Mouse (Mus musculus) liver, embryonic 14.5 days (tissue): Measurements from ENCODE around the gene Olig2. TPM values are rescaled to one million over a fixed set of nuclear protein-coding genes. Genes with fewer than 3 reads are reported as not detected.

Experiments used
- ATAC-seq: fragments of 200-750 bp; cut with Nextera tagmentation; 2 replicates; pipeline ENCODE4 v1.8.0; 2017; ENCODE audit warnings: moderate number of reproducible peaks, mild to moderate bottlenecking, moderate library complexity; ENCODE audit not compliant: insufficient read depth
- DNase-seq, 3 experiments: peaks; one replicate each; pipeline ENCODE4 v3.0.0-alpha.2; 2012 to 2013; ENCODE audit warnings: low read depth in 3 of 3, low spot score in 3 of 3
- H3K27ac ChIP-seq: fragments of 300-500 bp; sonication (generic); 2 replicates; pipeline ENCODE4 v1.5.1; 2014; ENCODE audit warnings: moderate library complexity, mild to moderate bottlenecking, control low read depth, inconsistent platforms
- H3K27me3 ChIP-seq: fragments of 300-500 bp; sonication (generic); 2 replicates; pipeline ENCODE4 v1.6.1; 2014; ENCODE audit warnings: mild to moderate bottlenecking, low read length, moderate library complexity; ENCODE audit not compliant: control insufficient read depth, insufficient read depth
- H3K36me3 ChIP-seq: fragments of 300-500 bp; sonication (generic); replicated peaks from 2 replicates; pipeline ENCODE4 v1.6.1; 2014; ENCODE audit warnings: low read depth; ENCODE audit not compliant: control insufficient read depth, insufficient read depth
- H3K4me1 ChIP-seq, 2 experiments: fragments of 200-500 bp in 1 of 2; fragments of 300-500 bp in 1 of 2; sonication (generic) in 1 of 2; replicated peaks; 2 replicates each; pipeline ENCODE4 v1.6.1; 2012 to 2014; ENCODE audit warnings: antibody characterized with exemption in 1 of 2, inconsistent platforms in 1 of 2, low read length in 1 of 2; ENCODE audit not compliant: control insufficient read depth in 2 of 2, insufficient read depth in 2 of 2
- H3K4me2 ChIP-seq: fragments of 300-500 bp; sonication (generic); 2 replicates; pipeline ENCODE4 v1.6.1; 2014; ENCODE audit warnings: low read depth, mild to moderate bottlenecking, control low read depth, moderate library complexity
- H3K4me3 ChIP-seq, 2 experiments: fragments of 200-500 bp in 1 of 2; fragments of 300-500 bp in 1 of 2; sonication (generic) in 1 of 2; 2 replicates each; pipeline ENCODE4 v1.5.1; 2012 to 2014; ENCODE audit warnings: low read depth in 2 of 2, low read length in 2 of 2, mild to moderate bottlenecking in 2 of 2, control low read depth in 1 of 2, inconsistent platforms in 1 of 2, moderate library complexity in 1 of 2; ENCODE audit not compliant: insufficient read depth in 1 of 2
- H3K9ac ChIP-seq: fragments of 300-500 bp; sonication (generic); replicated peaks from 2 replicates; pipeline ENCODE4 v1.6.1; 2014; ENCODE audit warnings: mild to moderate bottlenecking, control low read depth, moderate library complexity
- H3K9me3 ChIP-seq: fragments of 300-500 bp; sonication (generic); 2 replicates; pipeline ENCODE4 v1.6.1; 2016; ENCODE audit warnings: low read length, mixed read lengths; ENCODE audit not compliant: control insufficient read depth
- CTCF ChIP-seq: IDR thresholded peaks from 2 replicates; pipeline ENCODE4 v1.5.1; 2016; ENCODE audit warnings: antibody characterized with exemption, low read depth, control low read depth
- EP300 ChIP-seq: IDR thresholded peaks from 2 replicates; pipeline ENCODE4 v1.6.1; 2016; ENCODE audit warnings: antibody characterized with exemption, low read depth
- WGBS: fragments of 180-500 bp; shearing (Covaris S2); extraction: QIAGEN DNeasy Blood & Tissue Kit; methylation state at CpG from one replicate; pipeline ENCODE4 v1.1.7; 2014; ENCODE audit not compliant: insufficient replicate concordance; 5-methylcytosine and 5-hydroxymethylcytosine counted together
- polyA plus RNA-seq, 2 experiments: library from polyadenylated mRNA; depleted of rRNA in 1 of 2; stranded (reverse) in 1 of 2; unstranded in 1 of 2; fragments of >200 nt; fragmentation: Nextera tagmentation in 1 of 2; extraction: Ambion mirVana in 1 of 2; gene quantifications; 2 replicates each; pipeline versions ENCODE4 v1.2.1 to v1.2.3; 2012 to 2014

Gene Olig2
- polyA plus RNA-seq, 2 experiments = not detected

- no peak for ATAC-seq
- Histone ChIP-seq H3K4me1 (no peaks in the 10 kb centered on the region), H3K4me3 (no peak overlapping the region), H3K9ac (no peak overlapping the region), H3K9me3 (no peaks in the 10 kb centered on the region), H3K27me3 (peaks cover 68% of the 10 kb centered on the region), H3K36me3 (no peaks in the 10 kb centered on the region), H3K27ac (no peak overlapping the region), H3K4me2 (no peak overlapping the region)
- WGBS = 2% methylated on average over 29 of the region's 29 CpGs
- DNase-seq = no peak
- TF ChIP-seq EP300 (no peak), CTCF (no peak)
These were observed 45.8 kb downstream of the Olig2 start for GRCm38 (mm10) chr16:91270982-91271549.

- DNase-seq (no peak), ATAC-seq (no peak)
- no peak overlapping the region for H3K4me3 ChIP-seq
- no peak overlapping the region for H3K27ac ChIP-seq
- H3K36me3 ChIP-seq = no peaks in the 10 kb centered on the region
- TF ChIP-seq EP300 = no peak
- TF ChIP-seq CTCF = no peak
- H3K27me3 ChIP-seq = peaks cover 64% of the 10 kb centered on the region
- no peak overlapping the region for H3K9ac ChIP-seq
- no peak overlapping the region for H3K4me2 ChIP-seq
- 4% methylated on average over 20 of the region's 20 CpGs for WGBS
- H3K4me1 ChIP-seq = no peaks in the 10 kb centered on the region
- H3K9me3 ChIP-seq = no peaks in the 10 kb centered on the region
These were observed 46.4 kb downstream of the Olig2 start for GRCm38 (mm10) chr16:91271634-91272033.

Other genes starting within 250 kb of the Olig2 start
- 13.8 and 14.6 TPM in 2 replicates for gene Synj1, start 214.1 kb upstream of the Olig2 start, polyA plus RNA-seq (2012; rRNA removed)
- 21.4 and 21.9 TPM in 2 replicates for gene Synj1, start 214.1 kb upstream of the Olig2 start, polyA plus RNA-seq (2014; fragmentation: Nextera tagmentation; extraction: Ambion mirVana)
- gene Paxbp1, start 180.9 kb upstream of the Olig2 start, polyA plus RNA-seq (2012; rRNA removed) = 17.4 and 25.9 TPM in 2 replicates
- 14.8 and 16.5 TPM in 2 replicates for gene Paxbp1, start 180.9 kb upstream of the Olig2 start, polyA plus RNA-seq (2014; fragmentation: Nextera tagmentation; extraction: Ambion mirVana)
- not detected in 2 replicates for gene 4932438H23Rik, start 130.3 kb upstream of the Olig2 start, polyA plus RNA-seq (2012; rRNA removed)
- not detected in 2 replicates for gene 4932438H23Rik, start 130.3 kb upstream of the Olig2 start, polyA plus RNA-seq (2014; fragmentation: Nextera tagmentation; extraction: Ambion mirVana)
- 0.04 TPM in 1 of 2 replicates, not detected in the other for gene Olig1, start 44.3 kb downstream of the Olig2 start, polyA plus RNA-seq (2012; rRNA removed)
- gene Olig1, start 44.3 kb downstream of the Olig2 start, polyA plus RNA-seq (2014; fragmentation: Nextera tagmentation; extraction: Ambion mirVana) = not detected in 2 replicates
- 23.0 and 33.1 TPM in 2 replicates for gene Ifnar2, start 147.3 kb downstream of the Olig2 start, polyA plus RNA-seq (2012; rRNA removed)
- gene Ifnar2, start 147.3 kb downstream of the Olig2 start, polyA plus RNA-seq (2014; fragmentation: Nextera tagmentation; extraction: Ambion mirVana) = 68.4 and 74.4 TPM in 2 replicates
- gene Gm21970, start 166.3 kb downstream of the Olig2 start, polyA plus RNA-seq (2012; rRNA removed) = 0.04 and 0.14 TPM in 2 replicates
- gene Gm21970, start 166.3 kb downstream of the Olig2 start, polyA plus RNA-seq (2014; fragmentation: Nextera tagmentation; extraction: Ambion mirVana) = 0.67 TPM in 1 of 2 replicates, not detected in the other
- 12.4 and 12.7 TPM in 2 replicates for gene Il10rb, start 180.7 kb downstream of the Olig2 start, polyA plus RNA-seq (2012; rRNA removed)
- gene Il10rb, start 180.7 kb downstream of the Olig2 start, polyA plus RNA-seq (2014; fragmentation: Nextera tagmentation; extraction: Ambion mirVana) = 24.9 and 28.7 TPM in 2 replicates